ENCODE assay signal across 7 mouse cellular contexts in the genomic region with DNA sequence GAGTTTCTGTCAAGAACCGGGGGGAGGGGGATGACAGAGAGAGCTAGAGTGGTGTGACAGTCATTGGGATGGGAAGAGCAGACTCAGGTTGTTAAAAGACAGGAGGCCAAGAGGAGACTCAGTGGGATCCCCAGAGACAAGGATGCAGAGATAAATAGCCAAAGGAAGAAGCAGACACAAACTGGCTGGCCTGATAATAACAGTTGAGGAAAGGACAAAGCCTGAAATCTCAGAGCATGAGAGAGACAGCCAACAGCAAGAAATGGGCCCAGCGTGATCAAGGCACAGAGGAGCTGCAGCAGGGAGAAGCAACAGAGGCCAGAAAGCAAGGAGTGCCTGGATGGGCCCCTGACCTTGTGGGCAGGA. TPM values are rescaled to one million over a fixed set of nuclear protein-coding genes. Genes with fewer than 3 reads are reported as not detected.
A peak's percentile ranks its signal among the peaks of the same experiment; 100 is the strongest.
DNase-seq lines count a peak whose midpoint lies in the region; ATAC-seq lines count a peak whose summit lies in the region.

No protein-coding gene starts in this region.

- peak overlapping the region; percentile 75 for H3K9ac ChIP-seq in neural tube, embryonic 11.5 days (ENCODE audit: low read length)
- no peak overlapping the region for H3K9ac ChIP-seq in forebrain, embryonic 12.5 days
- H3K9ac ChIP-seq in limb, embryonic 13.5 days = peak overlapping the region; percentile 85
- H3K9ac ChIP-seq in stomach, embryonic 15.5 days = peak overlapping the region; percentile 57

- H3K27ac ChIP-seq in neural tube, embryonic 11.5 days (ENCODE audit: low read depth, low read length) = peak overlapping the region; percentile 63
- peak overlapping the region; percentile 76 for H3K27ac ChIP-seq in forebrain, embryonic 12.5 days
- H3K27ac ChIP-seq in limb, embryonic 13.5 days = peak overlapping the region; percentile 84
- H3K27ac ChIP-seq in stomach, embryonic 15.5 days = peak overlapping the region; percentile 93

- peak overlapping the region; percentile 63 for H3K4me3 ChIP-seq in neural tube, embryonic 11.5 days (ENCODE audit: low read depth, low read length)
- peak overlapping the region; percentile 66 for H3K4me3 ChIP-seq in forebrain, embryonic 12.5 days (replicated peaks)
- peak overlapping the region; percentile 81 for H3K4me3 ChIP-seq in limb, embryonic 13.5 days
- peak overlapping the region; percentile 78 for H3K4me3 ChIP-seq in stomach, embryonic 15.5 days (replicated peaks)

- H3K4me1 ChIP-seq in neural tube, embryonic 11.5 days (ENCODE audit: control insufficient read depth, insufficient read depth, low read length) = no peaks in the 10 kb centered on the region; the same call in 1 of the 2 replicates
- peaks cover 34% of the 10 kb centered on the region for H3K4me1 ChIP-seq in forebrain, embryonic 12.5 days
- H3K4me1 ChIP-seq in limb, embryonic 13.5 days = peaks cover 41% of the 10 kb centered on the region
- peaks cover 27% of the 10 kb centered on the region for H3K4me1 ChIP-seq in stomach, embryonic 15.5 days

- 66% methylated on average over 2 of the region's 2 CpGs for WGBS in neural tube, embryonic 11.5 days
- 61% methylated on average over 2 of the region's 2 CpGs for WGBS in forebrain, embryonic 12.5 days
- 53% methylated on average over 2 of the region's 2 CpGs for WGBS in limb, embryonic 13.5 days
- WGBS in stomach, embryonic 15.5 days = 49% methylated on average over 2 of the region's 2 CpGs

- peak overlapping the region; percentile 76 for H3K4me2 ChIP-seq in neural tube, embryonic 11.5 days (ENCODE audit: low read depth)
- peak overlapping the region; percentile 86 for H3K4me2 ChIP-seq in forebrain, embryonic 12.5 days
- H3K4me2 ChIP-seq in limb, embryonic 13.5 days (replicated peaks) = peak overlapping the region; percentile 90
- H3K4me2 ChIP-seq in stomach, embryonic 15.5 days = peak overlapping the region; percentile 76

- H3K9me3 ChIP-seq in neural tube, embryonic 11.5 days (ENCODE audit: control insufficient read depth, low read length) = no peaks in the 10 kb centered on the region
- H3K9me3 ChIP-seq in forebrain, embryonic 12.5 days = no peaks in the 10 kb centered on the region
- H3K9me3 ChIP-seq in limb, embryonic 13.5 days = no peaks in the 10 kb centered on the region
- H3K9me3 ChIP-seq in stomach, embryonic 15.5 days = no peaks in the 10 kb centered on the region

- no peaks in the 10 kb centered on the region for H3K36me3 ChIP-seq in neural tube, embryonic 11.5 days (ENCODE audit: control insufficient read depth, insufficient read depth, low read length)
- no peaks in the 10 kb centered on the region for H3K36me3 ChIP-seq in forebrain, embryonic 12.5 days (replicated peaks)
- no peaks in the 10 kb centered on the region for H3K36me3 ChIP-seq in limb, embryonic 13.5 days
- no peaks in the 10 kb centered on the region; the same call in 1 of the 2 replicates for H3K36me3 ChIP-seq in stomach, embryonic 15.5 days

- no peak for ATAC-seq in neural tube, embryonic 11.5 days (ENCODE audit: insufficient read depth, low FRiP score, low TSS enrichment)
- ATAC-seq in forebrain, embryonic 12.5 days (ENCODE audit: low FRiP score) = no peak
- ATAC-seq in limb, embryonic 13.5 days (ENCODE audit: low FRiP score, low read depth) = no peak
- ATAC-seq in stomach, embryonic 15.5 days (ENCODE audit: insufficient read depth, low FRiP score, low read depth) = no peak

- no peaks in the 10 kb centered on the region for H3K27me3 ChIP-seq in neural tube, embryonic 11.5 days (ENCODE audit: control insufficient read depth, insufficient read depth, low read length)
- H3K27me3 ChIP-seq in forebrain, embryonic 12.5 days = no peaks in the 10 kb centered on the region
- H3K27me3 ChIP-seq in limb, embryonic 13.5 days = no peaks in the 10 kb centered on the region
- H3K27me3 ChIP-seq in stomach, embryonic 15.5 days (replicated peaks) = no peaks in the 10 kb centered on the region

- no peak for DNase-seq in neural tube, embryonic 11.5 days (ENCODE audit: low spot score)
- no peak for DNase-seq in neural tube, embryonic 10.5 days (ENCODE audit: extremely low spot score, low spot score)
- DNase-seq in T-cell, adult 2 months (ENCODE audit: low spot score) = no peak
- DNase-seq in layer of hippocampus, adult 9-10 months (ENCODE audit: low spot score) = no peak

RNA-seq across cellular contexts. Expression of gene Arhgef1, which starts 0.5 kb away (rescaled TPM):
- polyA plus RNA-seq in neural tube, embryonic 11.5 days (2014; fragmentation: Nextera tagmentation; extraction: Ambion mirVana) = 52.3 and 56.5 TPM in 2 replicates
- 68.3 and 73.5 TPM in 2 replicates for polyA plus RNA-seq in forebrain, embryonic 12.5 days (2016; fragmentation: Nextera tagmentation; extraction: Ambion mirVana)
- 131 and 132 TPM in 2 replicates for polyA plus RNA-seq in limb, embryonic 13.5 days (2015; fragmentation: Nextera tagmentation; extraction: Ambion mirVana)
- 86.9 and 97.5 TPM in 2 replicates for polyA plus RNA-seq in stomach, embryonic 15.5 days (2015; fragmentation: Nextera tagmentation; extraction: Ambion mirVana)

RNA-seq across cellular contexts. Expression of gene Cd79a, which starts 5.1 kb away (rescaled TPM):
- 0.27 TPM in 1 of 2 replicates, not detected in the other for polyA plus RNA-seq in neural tube, embryonic 11.5 days (2014; fragmentation: Nextera tagmentation; extraction: Ambion mirVana)
- 0.22 TPM in 1 of 2 replicates, not detected in the other for polyA plus RNA-seq in forebrain, embryonic 12.5 days (2016; fragmentation: Nextera tagmentation; extraction: Ambion mirVana)
- 0.45 and 0.86 TPM in 2 replicates for polyA plus RNA-seq in limb, embryonic 13.5 days (2015; fragmentation: Nextera tagmentation; extraction: Ambion mirVana)
- 1.1 and 1.5 TPM in 2 replicates for polyA plus RNA-seq in stomach, embryonic 15.5 days (2015; fragmentation: Nextera tagmentation; extraction: Ambion mirVana)

RNA-seq across cellular contexts. Expression of gene Rps19, which starts 18.1 kb away (rescaled TPM):
- 1,782 and 1,828 TPM in 2 replicates for polyA plus RNA-seq in neural tube, embryonic 11.5 days (2014; fragmentation: Nextera tagmentation; extraction: Ambion mirVana)
- 1,399 and 1,518 TPM in 2 replicates for polyA plus RNA-seq in forebrain, embryonic 12.5 days (2016; fragmentation: Nextera tagmentation; extraction: Ambion mirVana)
- 2,528 and 2,568 TPM in 2 replicates for polyA plus RNA-seq in limb, embryonic 13.5 days (2015; fragmentation: Nextera tagmentation; extraction: Ambion mirVana)
- 2,480 and 2,486 TPM in 2 replicates for polyA plus RNA-seq in stomach, embryonic 15.5 days (2015; fragmentation: Nextera tagmentation; extraction: Ambion mirVana)

RNA-seq across cellular contexts. Expression of gene Dmrtc2, which starts 32.4 kb away (rescaled TPM):
- polyA plus RNA-seq in neural tube, embryonic 11.5 days (2014; fragmentation: Nextera tagmentation; extraction: Ambion mirVana) = not detected in 2 replicates
- polyA plus RNA-seq in forebrain, embryonic 12.5 days (2016; fragmentation: Nextera tagmentation; extraction: Ambion mirVana) = 0.24 TPM in 1 of 2 replicates, not detected in the other
- polyA plus RNA-seq in limb, embryonic 13.5 days (2015; fragmentation: Nextera tagmentation; extraction: Ambion mirVana) = not detected in 2 replicates
- not detected in 2 replicates for polyA plus RNA-seq in stomach, embryonic 15.5 days (2015; fragmentation: Nextera tagmentation; extraction: Ambion mirVana)

RNA-seq across cellular contexts. Expression of gene Lypd4, which starts 32.5 kb away (rescaled TPM):
- not detected in 2 replicates for polyA plus RNA-seq in neural tube, embryonic 11.5 days (2014; fragmentation: Nextera tagmentation; extraction: Ambion mirVana)
- not detected in 2 replicates for polyA plus RNA-seq in forebrain, embryonic 12.5 days (2016; fragmentation: Nextera tagmentation; extraction: Ambion mirVana)
- polyA plus RNA-seq in limb, embryonic 13.5 days (2015; fragmentation: Nextera tagmentation; extraction: Ambion mirVana) = not detected in 2 replicates
- not detected in 2 replicates for polyA plus RNA-seq in stomach, embryonic 15.5 days (2015; fragmentation: Nextera tagmentation; extraction: Ambion mirVana)
